Mouse (Mus musculus) right cerebral cortex, postnatal 25 days (tissue): ENCODE measurements at regions not wholly inside any gene's neighbourhood (a gene's known extent, or its start where the extent isn't known, plus 50 kb on each side); places are given as distances from the start of the nearest gene placed in this dataset.

Source experiments
- DNase-seq: peaks from one replicate; pipeline ENCODE4 v3.0.0; 2022

- no peak for DNase-seq
Measured at GRCm38 (mm10) chr1:77307745-77308144, 207.1 kb downstream of the Epha4 start.

- no peak for DNase-seq
Measured at GRCm38 (mm10) chr1:77313119-77313518, 201.8 kb downstream of the Epha4 start.

- DNase-seq: no peak
Measured at GRCm38 (mm10) chr1:77315347-77315746, 199.5 kb downstream of the Epha4 start.

DNA sequence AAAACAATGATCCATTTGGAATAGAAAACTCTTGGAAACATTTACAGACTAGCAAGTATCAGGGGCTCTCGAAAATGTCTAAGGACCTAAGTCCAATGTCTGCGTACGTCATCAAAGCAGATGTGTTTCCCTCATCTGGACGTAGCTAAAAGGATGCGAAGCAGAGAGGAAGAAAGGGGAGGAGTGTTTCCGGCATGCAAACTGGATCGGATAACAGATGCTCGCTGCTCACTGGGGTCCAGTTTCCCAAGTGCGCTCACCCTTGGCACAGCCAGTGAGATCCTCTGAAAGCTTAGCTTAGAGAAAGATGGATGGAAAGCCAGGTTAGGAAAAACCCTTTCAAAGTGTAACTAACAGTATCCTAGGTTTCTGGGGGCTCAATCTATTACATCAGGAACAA, 198.7 kb downstream of the Epha4 start:
- no peak for DNase-seq
